ENCODE assay signal across 8 mouse cellular contexts in genomic region chr11:74838441-74838840, GRCm38 (mm10). TPM values are rescaled to one million over a fixed set of nuclear protein-coding genes. Genes with fewer than 3 reads are reported as not detected.
DNase-seq lines count a peak whose midpoint lies in the region; ATAC-seq and TF ChIP-seq lines count a peak whose summit lies in the region.

No protein-coding gene starts in this region.

- peak; percentile 74 for ATAC-seq in forebrain, embryonic 16.5 days
- ATAC-seq in lung, embryonic 14.5 days (ENCODE audit: insufficient read depth), result peak; percentile 65

- peak overlapping the region; percentile 77 for H3K4me2 ChIP-seq in forebrain, embryonic 16.5 days (ENCODE audit: low read length)
- H3K4me2 ChIP-seq in lung, embryonic 14.5 days, result peak overlapping the region; percentile 94

- H3K4me3 ChIP-seq in MEL (ENCODE audit: control insufficient read depth in 1 of 2, insufficient read depth in 1 of 2, low read depth in 2 of 2, low read length in 2 of 2), result peak overlapping the region; percentile 47 to 74
- peak overlapping the region; percentile 53 for H3K4me3 ChIP-seq in forebrain, embryonic 16.5 days (replicated peaks; ENCODE audit: low read length)
- H3K4me3 ChIP-seq in lung, embryonic 14.5 days (ENCODE audit: low read depth, low read length), result peak overlapping the region; percentile 53

- TF ChIP-seq EP300 in MEL (IDR thresholded peaks at IDR 0.05; ENCODE audit: low read depth in 1 of 2, low read length in 2 of 2), result peak in 1 of 2 experiments; percentile 51; a peak in 1 of 4 replicates

- no peak for TF ChIP-seq RAD21 in MEL (IDR thresholded peaks at IDR 0.05; ENCODE audit: low read depth, low read length)

- no peaks in the 10 kb centered on the region for H3K27me3 ChIP-seq in MEL (ENCODE audit: control insufficient read depth in 1 of 2, insufficient read depth in 2 of 2, low read length in 2 of 2)
- H3K27me3 ChIP-seq in forebrain, embryonic 16.5 days (replicated peaks; ENCODE audit: control insufficient read depth, insufficient read depth, low read length), result no peaks in the 10 kb centered on the region
- H3K27me3 ChIP-seq in lung, embryonic 14.5 days (ENCODE audit: insufficient read depth, low read length), result no peaks in the 10 kb centered on the region

- H3K36me3 ChIP-seq in MEL (ENCODE audit: control insufficient read depth in 1 of 2, insufficient read depth in 2 of 2, low read length in 2 of 2), result peaks cover 0 to 15% of the 10 kb centered on the region in 2 experiments; a peak in 2 of 4 replicates
- peaks cover 2% of the 10 kb centered on the region; the same call in 1 of the 2 replicates for H3K36me3 ChIP-seq in forebrain, embryonic 16.5 days (ENCODE audit: control insufficient read depth, insufficient read depth)
- H3K36me3 ChIP-seq in lung, embryonic 14.5 days (ENCODE audit: insufficient read depth), result peaks cover 19% of the 10 kb centered on the region

- peaks cover 42% of the 10 kb centered on the region for H3K79me2 ChIP-seq in MEL (ENCODE audit: control insufficient read depth, insufficient read depth, low read length, poor library complexity)

- no peak for TF ChIP-seq CTCF in MEL (IDR thresholded peaks at IDR 0.05 in 2 of 3, conservative IDR thresholded peaks at IDR 0.05 in 1 of 3; ENCODE audit: control insufficient read depth in 1 of 3, insufficient read depth in 1 of 3, low read depth in 2 of 3, low read length in 3 of 3, poor library complexity in 1 of 3, severe bottlenecking in 1 of 3)
- no peak for TF ChIP-seq CTCF in lung, embryonic 14.5 days (IDR thresholded peaks at IDR 0.05; ENCODE audit: low read depth)

- intact Hi-C loops in heart, postnatal 36 days (cut with DNase I), result loop anchor here (1.0 kb wide), 1 partner anchor 8 kb away; the partner anchor contains the start of gene Mnt

- peak overlapping the region; percentile 99 for H3K27ac ChIP-seq in MEL (ENCODE audit: control insufficient read depth, low read depth, low read length)
- H3K27ac ChIP-seq in forebrain, embryonic 16.5 days (ENCODE audit: low read length), result peak overlapping the region; percentile 69
- H3K27ac ChIP-seq in lung, embryonic 14.5 days (ENCODE audit: low read depth), result peak overlapping the region; percentile 96

- peaks cover 6 to 22% of the 10 kb centered on the region in 2 experiments; a peak in 3 of 4 replicates for H3K4me1 ChIP-seq in MEL (ENCODE audit: control insufficient read depth in 1 of 2, insufficient read depth in 2 of 2, low read length in 2 of 2)
- peaks cover 23% of the 10 kb centered on the region for H3K4me1 ChIP-seq in forebrain, embryonic 16.5 days (replicated peaks; ENCODE audit: control insufficient read depth, insufficient read depth, low read length)
- peaks cover 5% of the 10 kb centered on the region; the same call in 1 of the 2 replicates for H3K4me1 ChIP-seq in lung, embryonic 14.5 days (ENCODE audit: insufficient read depth)

- DNase-seq in MEL (ENCODE audit: low read depth, low spot score), result peak; percentile 99
- peak; percentile 93 to 96 for DNase-seq in cerebellum, adult 18-20 months
- DNase-seq in heart, postnatal 36 days, result peak; percentile 94 to 96
- DNase-seq in layer of hippocampus, adult 8-10 months (ENCODE audit: low spot score in 2 of 2), result peak; percentile 86 to 87
- DNase-seq in lung, embryonic 14.5 days, result peak; percentile 97
- DNase-seq in ovary, adult 18-20 months (ENCODE audit: low spot score), result peak; percentile 89
- peak; percentile 93 for DNase-seq in thymus, postnatal 0 days (ENCODE audit: low spot score)

- H3K9me3 ChIP-seq in MEL (replicated peaks; ENCODE audit: insufficient read depth, low read length), result no peaks in the 10 kb centered on the region
- H3K9me3 ChIP-seq in forebrain, embryonic 16.5 days (ENCODE audit: control insufficient read depth, low read length), result no peaks in the 10 kb centered on the region
- no peaks in the 10 kb centered on the region for H3K9me3 ChIP-seq in lung, embryonic 14.5 days (ENCODE audit: low read depth, low read length)

- peak overlapping the region; percentile 93 for H3K9ac ChIP-seq in MEL (ENCODE audit: control insufficient read depth, low read depth, low read length, poor library complexity, severe bottlenecking)
- H3K9ac ChIP-seq in forebrain, embryonic 16.5 days (replicated peaks; ENCODE audit: low read depth, low read length), result peak overlapping the region; percentile 54
- H3K9ac ChIP-seq in lung, embryonic 14.5 days, result peak overlapping the region; percentile 59

- under 1% methylated on average over 35 of the region's 35 CpGs for WGBS in forebrain, embryonic 16.5 days
- WGBS in lung, embryonic 14.5 days, result under 1% methylated on average over 35 of the region's 35 CpGs

- peak; percentile 31 to 78; a peak in 2 of 4 replicates for TF ChIP-seq POLR2A in MEL (IDR thresholded peaks at IDR 0.05; ENCODE audit: control insufficient read depth in 1 of 2, insufficient read depth in 1 of 2, low read depth in 1 of 2, low read length in 2 of 2, poor library complexity in 1 of 2)

TF ChIP-seq in MEL, 35 proteins besides CTCF, POLR2A, EP300 and RAD21 (continues in another document):
- TF ChIP-seq SMC3 (IDR thresholded peaks at IDR 0.05; ENCODE audit: low read depth, low read length) (no peak), BHLHE40 (IDR thresholded peaks at IDR 0.05; ENCODE audit: borderline replicate concordance, low read depth, low read length) (peak; percentile 38; the same call in 1 of the 2 replicates), ELF1 (IDR thresholded peaks at IDR 0.05; ENCODE audit: low read depth, low read length) (peak; percentile 67; the same call in 1 of the 2 replicates), RCOR1 (IDR thresholded peaks at IDR 0.05; ENCODE audit: low read depth, low read length) (no peak), JUND (IDR thresholded peaks at IDR 0.05; ENCODE audit: low read depth, low read length) (no peak), ETS1 (IDR thresholded peaks at IDR 0.05; ENCODE audit: low read depth, low read length) (peak; percentile 68), E2F4 (IDR thresholded peaks at IDR 0.05; ENCODE audit: borderline replicate concordance, low read depth, low read length) (no peak), ZMIZ1 (IDR thresholded peaks at IDR 0.05; ENCODE audit: low read depth, low read length) (peak; percentile 92), KAT2A (conservative IDR thresholded peaks at IDR 0.05; ENCODE audit: low read depth, low read length) (no peak; the same call in 1 of the 2 replicates), NRF1 (IDR thresholded peaks at IDR 0.05; ENCODE audit: insufficient read depth, low read depth, low read length, poor library complexity, severe bottlenecking) (peak; percentile 67), HCFC1 (IDR thresholded peaks at IDR 0.05; ENCODE audit: low read depth, low read length) (peak; percentile 70), UBTF (IDR thresholded peaks at IDR 0.05; ENCODE audit: borderline replicate concordance, insufficient read depth, low read depth, low read length) (no peak), SIN3A (IDR thresholded peaks at IDR 0.05; ENCODE audit: low read length) (peak; percentile 67; the same call in 1 of the 2 replicates), GABPA (IDR thresholded peaks at IDR 0.05; ENCODE audit: low read depth, low read length) (no peak), POLR2AphosphoS2 (IDR thresholded peaks at IDR 0.05; ENCODE audit: low read length) (peak; percentile 23), TCF12 (IDR thresholded peaks at IDR 0.05; ENCODE audit: low read depth, low read length) (no peak), MEF2A (IDR thresholded peaks at IDR 0.05; ENCODE audit: extremely low read depth, insufficient replicate concordance, low read depth, low read length, poor library complexity, severe bottlenecking) (no peak), NELFE (IDR thresholded peaks at IDR 0.05; ENCODE audit: low read depth, low read length) (peak; percentile 76), MAZ (IDR thresholded peaks at IDR 0.05; ENCODE audit: low read depth, low read length) (peak; percentile 79), TBP (IDR thresholded peaks at IDR 0.05; ENCODE audit: low read depth, low read length) (no peak; the same call in 1 of the 2 replicates), USF1 (IDR thresholded peaks at IDR 0.05; ENCODE audit: low read depth, low read length) (peak; percentile 70), TAL1 (IDR thresholded peaks at IDR 0.05; ENCODE audit: low read length) (no peak), MYC (IDR thresholded peaks at IDR 0.05; ENCODE audit: low read depth, low read length) (peak; percentile 84)

RNA-seq across cellular contexts. Expression of gene Mnt, which starts 7.7 kb away (rescaled TPM):
- total RNA-seq in MEL (2012; rRNA removed), result 5.8 and 7.7 TPM in 2 replicates
- polyA plus RNA-seq in MEL (2012; ENCODE audit: insufficient read depth in 1 of 2, insufficient read length in 2 of 2, low read depth in 1 of 2, low replicate concordance in 2 of 2, missing spikeins in 1 of 2), result 10 to 100 TPM in 1 of 2 experiments, not detected in 1; 37.3 TPM
- 8.6 and 9.2 TPM in 2 replicates for polyA plus RNA-seq in forebrain, embryonic 16.5 days (2015; fragmentation: Nextera tagmentation; extraction: Ambion mirVana)
- total RNA-seq in heart, postnatal 36 days (2021), result 10 to 100 TPM; 11.4 to 11.9 TPM
- total RNA-seq in layer of hippocampus, adult 8-10 months (2022), result 10 to 100 TPM; 33.0 to 41.6 (median 35.6) TPM
- 4.3 and 4.4 TPM in 2 replicates for polyA plus RNA-seq in lung, embryonic 14.5 days (2014; fragmentation: Nextera tagmentation; extraction: Ambion mirVana)
- 4.9 and 5.8 TPM in 2 replicates for polyA plus RNA-seq in thymus, postnatal 0 days (2015; fragmentation: Nextera tagmentation; extraction: Ambion mirVana)

RNA-seq across cellular contexts. Expression of gene Sgsm2, which starts 58.4 kb away (rescaled TPM):
- total RNA-seq in MEL (2012; rRNA removed), result 7.2 and 8.0 TPM in 2 replicates
- 10 to 100 TPM in 1 of 2 experiments, not detected in 1; 15.1 TPM for polyA plus RNA-seq in MEL (2012; ENCODE audit: insufficient read depth in 1 of 2, insufficient read length in 2 of 2, low read depth in 1 of 2, low replicate concordance in 2 of 2, missing spikeins in 1 of 2)
- 13.1 and 18.2 TPM in 2 replicates for polyA plus RNA-seq in forebrain, embryonic 16.5 days (2015; fragmentation: Nextera tagmentation; extraction: Ambion mirVana)
- 1 to 10 TPM; 6.1 to 6.2 TPM for total RNA-seq in heart, postnatal 36 days (2021)
- total RNA-seq in layer of hippocampus, adult 8-10 months (2022), result 100 to 1,000 TPM in 1 of 4 experiments, 10 to 100 TPM in 3; 79.3 to 105 (median 92.2) TPM
- polyA plus RNA-seq in lung, embryonic 14.5 days (2014; fragmentation: Nextera tagmentation; extraction: Ambion mirVana), result 4.8 and 5.4 TPM in 2 replicates
- polyA plus RNA-seq in thymus, postnatal 0 days (2015; fragmentation: Nextera tagmentation; extraction: Ambion mirVana), result 2.2 and 3.1 TPM in 2 replicates

RNA-seq across cellular contexts. Expression of gene Tsr1, which starts 59.4 kb away (rescaled TPM):
- 165 and 178 TPM in 2 replicates for total RNA-seq in MEL (2012; rRNA removed)
- polyA plus RNA-seq in MEL (2012; ENCODE audit: insufficient read depth in 1 of 2, insufficient read length in 2 of 2, low read depth in 1 of 2, low replicate concordance in 2 of 2, missing spikeins in 1 of 2), result 100 to 1,000 TPM; 123 to 129 TPM
- 38.0 and 41.5 TPM in 2 replicates for polyA plus RNA-seq in forebrain, embryonic 16.5 days (2015; fragmentation: Nextera tagmentation; extraction: Ambion mirVana)
- 10 to 100 TPM; 19.7 to 20.2 TPM for total RNA-seq in heart, postnatal 36 days (2021)
- 10 to 100 TPM; 33.1 to 38.4 (median 34.7) TPM for total RNA-seq in layer of hippocampus, adult 8-10 months (2022)
- 55.1 and 57.5 TPM in 2 replicates for polyA plus RNA-seq in lung, embryonic 14.5 days (2014; fragmentation: Nextera tagmentation; extraction: Ambion mirVana)
- 39.5 and 41.4 TPM in 2 replicates for polyA plus RNA-seq in thymus, postnatal 0 days (2015; fragmentation: Nextera tagmentation; extraction: Ambion mirVana)

Comparison
In these comparisons a context has a peak if more than half of its experiments do, and no peak if none do; other contexts are left out.
1. Peak in every context shown above with its lines: DNase-seq, ATAC-seq, H3K4me3 ChIP-seq and H3K27ac ChIP-seq.